Mouse (Mus musculus) urinary bladder, postnatal 25 days (tissue): ENCODE measurements around the gene Ppfibp2.
A peak's percentile ranks its signal among the peaks of the same experiment; 100 is the strongest.

Experiments
- DNase-seq: peaks from one replicate; pipeline ENCODE4 v3.0.0; 2022; ENCODE audit warnings: low spot score

The Ppfibp2 gene

DNA sequence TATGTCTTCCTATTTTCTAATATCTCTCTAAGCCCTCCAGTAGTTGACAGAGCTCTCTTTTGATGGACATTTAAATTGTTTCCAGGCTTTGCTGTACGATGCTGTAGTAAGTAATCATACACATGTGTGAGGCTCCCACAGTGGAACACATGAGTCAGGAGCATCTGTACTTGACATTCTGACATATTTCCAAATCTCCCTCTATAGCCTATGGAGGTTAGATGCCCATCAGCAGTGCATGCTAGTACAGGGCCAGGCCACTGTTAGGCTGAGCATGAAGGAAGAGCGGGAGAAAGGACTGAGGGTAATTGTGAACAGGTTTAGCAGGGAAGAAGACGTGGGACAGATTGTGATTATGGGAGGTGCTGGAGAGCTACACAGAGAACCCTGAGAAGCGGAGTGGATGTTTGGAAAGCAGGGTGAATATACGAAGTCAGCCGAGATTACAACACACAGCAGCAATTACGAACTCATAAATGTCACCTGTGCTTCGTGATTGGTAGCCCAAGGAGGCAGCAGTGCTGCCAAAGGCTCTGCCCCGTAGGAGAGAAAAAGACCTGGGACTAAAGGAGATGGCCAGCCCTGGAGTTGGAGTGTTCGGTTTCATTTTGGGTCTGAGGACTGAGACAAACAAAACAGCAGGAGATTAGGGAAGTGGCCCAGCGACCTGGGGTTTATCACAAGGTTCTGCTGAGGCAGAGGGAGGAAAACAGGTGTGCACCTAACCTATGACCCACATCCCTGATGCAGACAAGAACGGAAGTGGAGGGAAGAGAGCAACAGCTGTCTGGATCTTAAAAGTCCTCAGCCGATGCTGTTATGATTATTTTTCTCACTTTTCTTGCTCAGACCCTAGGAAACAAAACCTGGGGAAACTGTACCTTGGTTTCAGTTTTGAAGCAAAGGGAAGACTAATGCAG lies 107.7 kb downstream of the Ppfibp2 start:
- no peak for DNase-seq

DNA sequence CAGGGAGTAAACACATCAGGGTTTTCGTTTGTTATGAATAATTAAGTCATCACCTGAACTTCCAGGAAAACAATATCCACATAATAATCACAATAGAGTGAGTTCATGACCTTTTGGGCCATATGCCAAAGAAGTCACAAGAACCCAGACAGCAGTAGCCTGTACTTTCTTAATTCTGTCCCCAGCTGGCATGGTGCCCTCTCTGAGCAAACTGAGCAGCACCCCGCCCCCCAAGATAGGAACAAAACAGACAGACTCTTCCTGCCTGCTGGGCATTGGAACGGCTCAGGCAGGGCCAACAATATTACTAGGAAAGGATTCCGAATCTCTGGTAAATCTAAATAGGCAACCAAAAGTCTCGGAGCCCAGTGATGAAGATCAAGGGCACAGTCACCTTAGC lies 110.9 kb downstream of the Ppfibp2 start:
- DNase-seq: no peak

DNA sequence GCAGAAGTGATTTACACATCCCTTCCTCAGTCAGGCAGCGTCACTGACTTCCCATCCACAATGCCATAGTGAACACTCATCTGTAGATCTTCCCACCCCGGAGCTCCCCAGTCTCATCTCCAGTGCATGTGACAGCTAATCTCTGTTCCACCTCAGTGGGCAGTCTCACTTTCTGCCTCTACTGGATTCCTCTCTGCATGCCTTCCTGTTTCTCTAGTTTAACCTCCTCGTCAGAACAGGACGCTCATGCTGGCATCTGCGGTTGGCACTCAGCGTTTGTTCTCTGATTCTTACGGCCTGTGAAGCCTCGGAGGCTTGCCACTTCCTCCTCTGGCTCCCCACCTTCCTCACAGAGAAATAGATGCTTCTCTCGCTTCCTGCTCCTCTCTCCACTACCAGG lies 112.6 kb downstream of the Ppfibp2 start:
- DNase-seq: no peak

DNA sequence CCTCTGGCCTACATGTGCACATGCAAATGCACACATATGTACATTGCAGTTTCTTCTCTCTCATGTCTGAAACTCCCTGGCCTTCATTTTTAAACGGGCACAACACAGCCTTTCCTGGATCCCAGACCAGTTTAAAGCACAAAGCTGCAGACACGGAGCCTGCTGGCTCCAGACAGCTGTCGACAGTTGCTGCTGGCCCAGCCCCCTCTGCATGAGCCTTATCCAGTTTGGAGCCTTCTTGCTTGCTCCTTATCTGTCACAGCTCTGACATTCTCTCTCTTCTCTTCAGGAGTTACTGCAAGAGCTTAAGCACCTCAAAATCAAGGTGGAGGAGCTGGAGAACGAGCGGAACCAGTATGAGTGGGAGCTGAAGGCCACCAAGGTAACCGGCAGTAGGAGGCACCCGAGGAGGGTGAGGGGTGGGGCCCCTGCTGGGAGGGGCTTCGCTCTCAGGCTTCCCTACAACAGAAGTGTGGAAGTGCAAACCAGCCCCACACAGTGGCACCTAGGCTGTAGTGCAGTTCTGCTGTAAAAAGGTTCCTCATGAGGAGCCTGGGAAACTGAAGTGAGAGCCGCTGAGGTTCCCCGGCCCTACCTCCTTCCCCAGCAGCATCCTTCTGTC lies 113.6 kb downstream of the Ppfibp2 start:
- DNase-seq: peak; percentile 63

DNA sequence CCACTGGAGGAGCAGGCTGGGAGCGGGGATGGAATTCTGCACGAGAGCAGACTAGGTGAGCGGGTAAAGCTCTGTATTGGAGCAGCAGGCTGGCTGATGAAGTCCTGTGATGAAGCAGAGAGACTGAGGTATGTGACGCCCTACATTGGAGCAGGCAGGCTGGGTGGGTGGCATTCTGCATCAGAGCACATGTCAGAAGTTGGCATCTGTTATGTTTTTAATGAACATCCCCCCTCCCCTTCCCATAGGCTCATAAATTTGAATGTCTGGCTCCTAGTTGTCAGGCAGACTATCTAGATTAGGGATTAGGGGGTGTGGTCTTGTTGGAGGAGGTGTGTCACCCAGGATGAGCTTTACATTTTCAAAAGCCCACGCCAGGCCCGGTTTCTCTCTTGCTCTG lies 117.7 kb downstream of the Ppfibp2 start:
- no peak for DNase-seq

DNA sequence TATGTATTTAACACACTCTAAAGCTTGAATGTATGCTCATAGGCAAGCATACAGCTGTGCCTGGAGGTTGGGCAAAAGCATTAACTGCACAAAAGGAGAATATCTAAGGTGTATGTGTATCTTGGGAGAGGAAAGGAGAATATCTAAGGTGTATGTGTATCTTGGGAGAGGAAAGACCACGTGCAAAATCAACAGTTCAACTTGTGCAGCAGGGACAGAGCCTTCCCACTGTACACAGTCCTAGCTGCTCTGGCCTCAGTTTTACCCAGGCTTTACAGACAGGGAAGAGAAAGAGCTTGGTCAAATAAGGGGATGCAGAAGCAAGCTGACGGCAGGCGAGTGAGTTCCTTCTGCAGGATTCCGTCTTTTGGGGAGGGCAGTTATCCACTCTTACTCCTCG lies 119.1 kb downstream of the Ppfibp2 start:
- DNase-seq: no peak

DNA sequence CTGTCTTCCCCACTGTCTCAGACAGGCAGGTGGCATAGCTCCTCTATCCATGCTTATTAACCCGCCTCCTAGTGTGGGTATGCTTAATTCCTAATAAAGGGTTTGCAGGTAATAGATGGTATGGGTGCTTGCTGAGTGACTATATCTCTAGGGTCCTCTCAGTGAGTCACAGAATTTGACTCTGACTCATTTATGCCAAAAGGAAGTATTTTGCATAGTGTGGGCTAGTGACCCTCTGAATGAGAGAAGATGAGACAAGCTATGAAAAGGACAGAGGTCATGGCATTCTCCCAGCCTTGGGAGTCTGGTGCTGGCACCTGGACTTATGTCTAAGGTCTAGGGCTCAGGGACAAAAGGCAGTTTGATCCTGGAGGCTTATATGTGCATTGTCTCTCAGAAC lies 125.8 kb downstream of the Ppfibp2 start:
- no peak for DNase-seq

DNA sequence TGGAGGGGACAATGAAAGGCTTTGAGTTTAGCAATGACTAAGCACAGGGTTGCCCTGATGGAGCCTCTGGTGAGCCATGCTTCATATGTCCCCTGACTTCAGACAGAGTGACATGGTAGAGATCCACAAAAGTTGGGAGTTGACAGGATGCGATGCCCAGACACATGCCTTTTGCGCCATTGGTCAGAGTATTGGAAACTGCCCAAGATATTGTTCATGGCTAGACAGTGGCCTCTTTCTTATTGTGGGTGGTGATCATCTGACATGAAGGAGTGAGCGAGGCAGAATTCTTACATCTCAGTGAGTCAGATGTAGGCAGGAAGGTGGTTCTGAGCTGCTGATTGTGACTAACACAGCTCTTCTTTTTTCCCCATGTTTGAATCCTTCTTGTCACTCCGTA lies 127.5 kb downstream of the Ppfibp2 start:
- no peak for DNase-seq

DNA sequence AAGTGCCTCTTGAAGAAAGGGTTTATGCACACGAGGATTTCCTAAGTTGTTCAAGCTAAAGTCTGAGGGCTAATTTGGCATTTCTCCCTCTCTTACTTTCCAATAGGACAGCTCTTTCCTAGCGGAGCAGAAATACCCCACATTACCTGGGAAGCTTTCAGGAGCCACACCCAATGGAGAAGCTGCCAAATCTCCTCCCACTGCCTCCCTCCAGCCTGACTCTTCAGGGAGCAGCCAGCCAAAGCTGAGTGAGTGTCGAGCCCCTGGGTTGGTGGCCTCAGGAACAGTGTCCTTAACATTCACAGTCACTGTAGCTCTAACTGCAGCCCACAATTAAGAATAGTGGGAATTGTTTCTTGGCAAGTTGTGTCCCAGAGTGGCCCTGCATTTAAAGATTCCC lies 132.5 kb downstream of the Ppfibp2 start:
- DNase-seq: no peak

DNA sequence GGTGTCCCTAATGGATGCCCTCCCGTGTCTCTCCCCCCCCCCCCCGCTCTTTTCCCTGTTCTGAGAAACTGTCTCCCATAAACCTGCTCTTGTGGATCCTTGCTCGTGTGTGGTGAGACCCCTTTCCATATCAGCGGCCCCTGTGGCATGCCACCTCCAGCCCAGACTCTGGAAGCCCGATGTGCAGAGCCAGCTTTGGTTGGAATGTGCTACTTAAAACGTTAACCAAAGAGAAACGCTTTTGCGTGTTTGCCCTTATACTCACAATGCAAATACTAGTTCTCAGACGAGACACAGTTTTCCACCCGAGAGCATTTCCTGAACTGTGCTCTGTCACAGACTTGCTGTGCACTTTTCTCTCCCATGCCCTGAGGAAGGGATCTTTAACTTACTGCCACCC lies 135.6 kb downstream of the Ppfibp2 start:
- no peak for DNase-seq

DNA sequence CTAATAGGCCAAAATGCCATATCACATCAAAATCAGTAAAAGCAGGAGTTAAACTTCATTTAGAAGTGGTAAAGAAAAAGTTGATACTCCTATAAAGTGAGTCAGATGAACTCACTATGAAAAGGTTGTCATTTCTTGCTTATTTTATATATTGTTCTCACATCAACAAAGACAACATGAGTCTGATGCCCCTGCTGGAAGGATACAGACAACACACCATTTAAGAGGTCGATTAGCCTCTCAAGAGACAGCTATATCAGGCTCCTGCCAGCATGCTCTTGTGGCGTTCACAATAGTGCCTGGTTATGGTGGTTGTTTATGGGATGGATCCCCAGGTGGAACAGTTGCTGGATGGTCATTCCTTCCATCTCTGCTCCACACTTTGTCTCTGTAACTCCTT lies 138.2 kb downstream of the Ppfibp2 start:
- DNase-seq: no peak

DNA sequence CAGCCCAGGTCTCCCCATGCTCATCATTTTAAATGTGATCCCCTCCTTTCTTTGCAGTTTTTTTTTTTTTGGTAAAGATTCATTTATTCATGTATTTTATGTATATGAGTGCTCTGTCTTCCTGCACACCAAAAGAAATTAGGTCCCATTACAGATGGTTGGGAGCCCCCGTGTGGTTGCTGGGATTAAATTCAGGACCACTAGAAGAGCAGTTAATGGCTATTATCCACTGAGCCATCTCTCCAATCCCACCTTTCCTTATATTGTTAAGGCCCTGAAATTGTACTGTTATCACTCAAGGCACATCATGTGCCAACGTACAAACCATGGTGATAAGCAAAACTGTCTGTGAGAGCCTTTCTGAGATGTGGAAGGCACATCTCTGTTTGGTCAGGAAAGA lies 143.7 kb downstream of the Ppfibp2 start:
- no peak for DNase-seq

DNA sequence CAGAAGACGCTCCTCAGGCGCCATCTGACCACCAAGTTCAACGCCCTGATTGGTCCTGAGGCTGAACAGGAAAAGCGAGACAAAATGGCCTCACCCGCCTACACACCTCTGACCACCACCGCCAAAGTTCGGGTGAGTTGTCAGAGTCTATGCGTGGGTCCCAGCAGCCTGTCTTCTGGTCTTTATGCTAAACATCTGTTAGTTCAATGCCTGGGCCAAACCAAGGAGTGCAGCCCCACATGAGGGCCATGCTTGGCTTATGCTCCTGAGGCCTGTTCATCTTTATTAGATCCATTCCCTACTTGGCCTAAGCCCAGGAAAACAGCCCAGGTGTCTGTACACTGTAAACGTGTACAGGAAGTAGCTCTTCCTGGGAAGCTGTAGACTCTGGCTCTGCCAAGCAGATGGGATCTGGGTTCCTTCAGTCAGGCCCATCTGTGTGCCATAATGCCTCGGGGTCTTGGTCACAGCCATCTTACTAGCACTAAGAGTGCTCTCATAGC lies 148.0 kb downstream of the Ppfibp2 start:
- no peak for DNase-seq

DNA sequence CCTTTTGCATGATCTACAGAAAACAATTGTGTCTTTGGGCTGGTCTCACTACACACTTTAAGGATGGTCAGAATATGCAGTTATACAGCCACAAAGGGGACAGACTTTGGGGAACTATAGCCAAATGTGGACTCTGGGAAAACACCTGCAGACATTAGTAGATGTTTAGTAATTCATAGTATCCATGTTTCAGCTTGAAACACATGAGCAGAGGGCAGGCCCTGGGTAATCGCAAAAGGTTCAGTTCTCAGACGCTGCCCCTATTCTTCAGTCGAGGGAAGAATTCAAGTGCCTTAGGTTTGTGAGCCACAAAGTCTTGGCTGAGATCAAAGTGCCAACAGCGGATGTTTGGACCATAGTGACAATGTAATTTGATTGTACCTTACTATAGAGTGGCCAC lies 149.4 kb downstream of the Ppfibp2 start:
- DNase-seq: no peak

DNA sequence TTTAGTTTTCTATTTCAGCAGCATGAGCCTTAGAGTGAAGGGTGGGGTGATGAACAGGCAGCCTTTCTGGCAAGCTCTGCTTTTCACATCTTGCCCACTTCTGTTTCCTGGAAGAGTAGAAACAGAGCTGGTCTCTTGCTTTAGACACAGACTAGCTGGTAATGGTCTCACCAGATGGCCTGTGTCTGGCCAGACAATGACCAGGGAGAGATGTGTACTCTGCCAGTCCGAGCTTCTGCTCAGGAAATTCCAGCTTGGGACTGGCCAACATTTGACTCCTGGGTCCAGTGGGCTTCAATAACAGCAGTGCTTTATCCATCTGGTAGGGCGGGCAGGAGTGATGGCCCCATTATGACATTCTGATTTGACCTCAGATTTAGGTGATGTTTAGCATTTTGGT lies 150.1 kb downstream of the Ppfibp2 start:
- no peak for DNase-seq

DNA sequence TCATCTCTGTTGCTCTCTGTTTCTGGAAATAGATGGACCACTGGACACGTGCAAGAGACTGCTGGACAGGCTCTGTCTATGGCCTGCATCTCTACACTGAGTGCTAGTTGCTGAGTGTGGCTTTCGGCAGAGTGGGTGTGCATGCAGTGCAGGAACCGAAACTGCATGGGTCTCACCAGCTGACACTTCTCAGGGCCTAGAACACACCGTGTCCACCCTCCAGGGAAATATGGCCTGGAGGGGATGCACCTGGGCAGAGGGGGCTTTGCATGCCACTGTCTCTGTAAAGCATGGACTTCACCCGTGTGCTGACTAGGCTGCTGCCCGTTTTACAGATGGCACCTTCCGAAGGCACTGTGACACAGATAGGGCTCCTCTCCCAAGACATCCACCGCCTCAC lies 151.0 kb downstream of the Ppfibp2 start:
- DNase-seq: no peak

DNA sequence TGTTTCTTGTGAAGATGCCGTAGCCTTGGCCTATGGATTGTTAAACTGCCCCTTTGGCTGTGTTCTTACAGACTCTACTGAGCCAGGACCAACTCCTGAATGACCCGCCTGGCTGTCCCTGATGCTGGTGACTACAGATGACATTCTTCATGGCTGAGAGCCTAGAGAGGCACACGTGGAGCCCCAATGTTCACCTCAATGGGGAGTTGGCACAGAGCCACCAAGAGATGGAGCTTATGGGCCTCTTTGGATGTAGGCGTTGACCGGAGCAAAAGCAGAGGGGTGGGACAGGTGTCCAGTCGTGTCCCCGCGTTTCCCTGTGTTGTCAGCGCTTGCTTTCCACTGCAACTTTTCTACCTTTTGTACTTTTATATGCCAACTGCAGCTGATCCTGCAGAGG lies 152.5 kb downstream of the Ppfibp2 start:
- DNase-seq: no peak

DNA sequence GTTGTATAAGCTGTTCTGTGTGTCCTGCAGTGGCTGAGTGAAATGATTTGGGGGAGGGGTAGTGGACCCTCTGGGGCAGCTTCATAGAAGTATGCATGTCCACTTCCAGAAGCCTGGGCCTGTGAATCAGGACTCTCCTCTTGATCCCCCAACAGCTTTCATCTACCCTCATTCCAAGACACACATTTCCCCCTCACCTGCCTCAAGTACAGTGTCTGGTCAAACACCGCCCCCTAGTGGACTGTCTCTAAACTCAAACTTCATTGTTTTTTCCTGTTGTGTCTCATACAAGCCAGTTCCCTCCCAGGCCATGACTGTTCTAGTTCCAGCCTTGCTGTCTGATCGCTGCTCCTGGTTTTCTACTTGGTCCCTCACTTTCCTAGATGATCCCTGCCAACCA lies 152.9 kb downstream of the Ppfibp2 start:
- peak; percentile 62 for DNase-seq

DNA sequence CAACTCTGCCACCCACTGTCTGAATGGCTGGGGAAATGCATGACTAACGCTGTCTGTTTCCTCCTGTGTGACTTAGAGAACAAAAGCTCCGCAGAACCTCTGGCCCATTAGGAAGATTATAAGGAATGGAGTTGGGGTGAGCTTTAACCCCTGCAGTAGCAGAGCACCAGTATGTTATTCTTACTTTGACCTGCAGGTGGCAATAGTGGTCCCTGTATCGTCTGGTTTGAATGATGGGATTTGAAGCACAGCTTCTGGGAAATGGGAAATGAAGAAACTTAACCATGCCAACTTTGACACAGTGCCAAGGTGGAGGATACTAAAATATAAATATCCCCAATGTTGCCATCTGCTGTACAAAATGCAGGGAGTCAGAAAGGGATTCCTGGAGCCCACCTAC lies 154.3 kb downstream of the Ppfibp2 start:
- no peak for DNase-seq

DNA sequence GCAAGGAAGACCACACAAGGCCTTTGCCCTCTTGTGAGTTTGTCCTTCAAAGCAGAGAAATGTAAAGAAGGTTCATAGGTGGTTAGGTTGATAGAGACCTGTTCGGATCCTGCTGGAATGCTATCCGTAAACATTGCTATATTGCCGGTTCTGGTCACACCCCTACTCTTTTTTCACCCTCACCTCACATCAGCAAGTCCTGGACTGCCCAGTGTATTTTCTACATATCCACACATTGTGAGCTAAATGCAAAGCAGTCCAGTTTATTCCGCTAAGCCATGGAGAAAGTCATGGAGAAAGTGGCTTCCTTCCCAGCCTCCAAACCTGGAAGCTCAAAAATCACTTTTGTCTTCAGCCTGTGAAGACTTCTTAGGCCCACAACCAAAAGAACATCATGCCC lies 154.7 kb downstream of the Ppfibp2 start:
- no peak for DNase-seq

DNA sequence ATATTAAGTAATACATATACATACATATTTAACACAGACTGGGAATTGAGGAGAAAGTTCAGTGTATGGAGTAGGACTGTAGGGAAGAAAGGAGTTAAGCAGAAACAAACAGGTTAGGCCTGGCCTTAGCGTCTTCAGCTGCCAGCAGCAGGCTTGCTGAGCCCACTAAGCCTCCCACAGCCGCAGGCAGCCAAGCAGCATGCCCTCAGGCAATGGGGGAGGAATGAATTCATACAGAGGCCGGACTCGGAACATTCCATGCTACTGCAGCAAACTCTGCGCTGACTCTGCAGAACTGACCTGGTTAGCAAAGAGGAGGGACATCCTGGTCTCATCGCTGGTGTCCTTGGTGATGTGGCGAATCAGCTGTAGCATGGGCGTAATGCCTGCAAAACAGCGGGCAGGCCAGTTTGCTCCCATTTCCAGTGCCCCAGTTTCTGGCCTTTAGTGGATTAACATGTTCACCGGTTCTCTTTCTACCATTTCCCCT lies 157.1 kb downstream of the Ppfibp2 start:
- no peak for DNase-seq

DNA sequence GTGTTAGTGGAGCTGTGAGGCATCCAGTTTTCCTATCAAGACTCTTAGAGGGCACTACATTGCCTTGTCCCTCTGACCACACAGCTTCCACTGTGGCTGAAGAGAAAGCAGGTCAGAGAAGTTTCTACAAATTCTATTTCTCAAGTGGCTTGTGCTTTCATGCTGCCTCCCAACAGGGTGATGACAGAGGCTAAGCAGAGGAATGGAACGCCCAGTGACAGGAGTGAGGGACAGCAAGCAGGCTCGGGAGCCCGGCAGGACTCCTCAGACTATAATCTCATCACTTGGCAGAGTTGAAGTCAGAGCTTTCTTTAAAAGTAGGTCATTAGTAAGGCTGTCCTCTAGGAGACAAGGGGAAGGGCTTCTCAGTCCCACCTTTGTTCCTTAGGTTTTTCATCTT lies 160.9 kb downstream of the Ppfibp2 start:
- DNase-seq: no peak

DNA sequence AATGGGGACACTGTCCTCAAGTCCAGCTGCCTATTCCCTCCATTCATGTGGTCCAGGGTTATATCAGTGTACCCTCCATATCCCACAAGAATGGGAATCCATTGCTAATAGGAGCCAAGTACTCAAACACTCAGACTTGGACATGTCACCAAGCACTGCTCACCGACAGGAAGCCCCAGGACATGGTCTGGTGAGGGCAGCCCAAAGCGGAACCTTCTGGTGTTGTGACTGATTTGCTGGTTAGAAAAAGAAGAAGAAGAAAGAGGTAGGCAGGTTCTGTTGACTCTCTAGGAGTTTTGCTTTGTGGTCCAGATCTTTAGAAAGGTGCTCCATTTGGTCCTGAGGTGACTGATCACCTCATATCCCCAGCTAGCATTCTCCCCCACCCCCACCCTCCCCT lies 161.7 kb downstream of the Ppfibp2 start:
- DNase-seq: no peak
